ENCODE assay signal across 11 mouse cellular contexts in genomic region chr8:103408411-103408810, GRCm38 (mm10).
DNase-seq lines count a peak whose midpoint lies in the region; ATAC-seq and TF ChIP-seq lines count a peak whose summit lies in the region.
"Had no signal": no experiment of that assay in that cellular context is flagged by ENCODE, and none has a peak within 500 bp of the region (broad histone marks: within the 10 kb centered on the region; RNA-seq: fewer than 3 reads in every experiment).

No protein-coding gene starts in this region.

- H3K9ac ChIP-seq in kidney, embryonic 14.5 days (ENCODE audit: low read depth, low read length) = no peak overlapping the region

- no peaks in the 10 kb centered on the region for H3K36me3 ChIP-seq in kidney, embryonic 14.5 days (ENCODE audit: control insufficient read depth, insufficient read depth, low read length)

- no peak for DNase-seq in kidney, postnatal 36 days
- DNase-seq in 3T3-L1 (ENCODE audit: low read depth, low spot score) = peak; percentile 18
- peak; percentile 16 for DNase-seq in NIH3T3 (ENCODE audit: low read depth)
- DNase-seq in gastrocnemius, adult 8-10 months (ENCODE audit: low spot score in 2 of 2) = no peak
- no peak for DNase-seq in spleen, postnatal 36 days (ENCODE audit: low spot score in 2 of 2)
- DNase-seq: adrenal gland, adult 2 months; cerebellum, adult 9-11 months; layer of hippocampus, adult 9-11 months had no signal

- peaks cover 14% of the 10 kb centered on the region for H3K4me1 ChIP-seq in kidney, embryonic 14.5 days (ENCODE audit: control insufficient read depth, insufficient read depth, low read length)
- peaks cover 10% of the 10 kb centered on the region for H3K4me1 ChIP-seq in embryonic fibroblast, embryonic 13.5 days (ENCODE audit: control insufficient read depth, insufficient read depth, low read length)

- no peak overlapping the region for H3K4me3 ChIP-seq in kidney, embryonic 14.5 days (ENCODE audit: low read length)
- H3K4me3 ChIP-seq in embryonic fibroblast, embryonic 13.5 days (ENCODE audit: insufficient read depth, low read length) = no peak overlapping the region
- H3K4me3 ChIP-seq: erythroblast, embryonic 14.5 days had no signal

- WGBS in kidney, embryonic 14.5 days = 63% methylated on average over 3 of the region's 3 CpGs

- no peak overlapping the region for H3K4me2 ChIP-seq in kidney, embryonic 14.5 days (replicated peaks; ENCODE audit: low read depth, low read length)

- no peak for TF ChIP-seq POLR2A in embryonic fibroblast, embryonic 13.5 days (IDR thresholded peaks at IDR 0.05; ENCODE audit: low read depth, low read length)

- ATAC-seq in kidney, embryonic 14.5 days (ENCODE audit: low FRiP score, low TSS enrichment) = no peak

- no peak for TF ChIP-seq CTCF in embryonic fibroblast, embryonic 13.5 days (IDR thresholded peaks at IDR 0.05; ENCODE audit: borderline replicate concordance, insufficient read depth, low read length)

- no peaks in the 10 kb centered on the region for H3K9me3 ChIP-seq in kidney, embryonic 14.5 days (ENCODE audit: control insufficient read depth, low read length)

- peak overlapping the region; percentile 66 for H3K27ac ChIP-seq in kidney, embryonic 14.5 days (ENCODE audit: low read depth, low read length)
- peak overlapping the region; percentile 55 for H3K27ac ChIP-seq in embryonic fibroblast, embryonic 13.5 days (ENCODE audit: insufficient read depth, low read length)

- H3K27me3 ChIP-seq in kidney, embryonic 14.5 days (ENCODE audit: control insufficient read depth, insufficient read depth, low read length) = no peaks in the 10 kb centered on the region

Comparison
In these comparisons a context has a peak if more than half of its experiments do, and no peak if none do; other contexts are left out.
1. DNase-seq: peak in 3T3-L1 (single experiment) and NIH3T3 (single experiment); none in kidney, postnatal 36 days (0 of 2), gastrocnemius, adult 8-10 months (0 of 2) and spleen, postnatal 36 days (0 of 2).